Mouse (Mus musculus) c-Kit-positive CD71-positive TER-119-positive erythroid progenitor cells, embryonic 14.5 days (primary cell): Measurements from ENCODE around the gene 8030411F24Rik.
A peak's percentile ranks its signal among the peaks of the same experiment; 100 is the strongest.
"Not testable (repeated sequence)": the region's sequence is repeated elsewhere in the genome, so short reads cannot be mapped to it uniquely, and the experiment has no call there.

Experiments used
- DNase-seq: peaks from one replicate; pipeline ENCODE4 v3.0.0-alpha.2; 2013; ENCODE audit warnings: low spot score

8030411F24Rik gene

GRCm38 (mm10) chr2:148781709-148782108, at the start of gene 8030411F24Rik:
Gene 8030411F24Rik (plus strand): TSS chr2:148782009.
- DNase-seq, result no peak

DNA sequence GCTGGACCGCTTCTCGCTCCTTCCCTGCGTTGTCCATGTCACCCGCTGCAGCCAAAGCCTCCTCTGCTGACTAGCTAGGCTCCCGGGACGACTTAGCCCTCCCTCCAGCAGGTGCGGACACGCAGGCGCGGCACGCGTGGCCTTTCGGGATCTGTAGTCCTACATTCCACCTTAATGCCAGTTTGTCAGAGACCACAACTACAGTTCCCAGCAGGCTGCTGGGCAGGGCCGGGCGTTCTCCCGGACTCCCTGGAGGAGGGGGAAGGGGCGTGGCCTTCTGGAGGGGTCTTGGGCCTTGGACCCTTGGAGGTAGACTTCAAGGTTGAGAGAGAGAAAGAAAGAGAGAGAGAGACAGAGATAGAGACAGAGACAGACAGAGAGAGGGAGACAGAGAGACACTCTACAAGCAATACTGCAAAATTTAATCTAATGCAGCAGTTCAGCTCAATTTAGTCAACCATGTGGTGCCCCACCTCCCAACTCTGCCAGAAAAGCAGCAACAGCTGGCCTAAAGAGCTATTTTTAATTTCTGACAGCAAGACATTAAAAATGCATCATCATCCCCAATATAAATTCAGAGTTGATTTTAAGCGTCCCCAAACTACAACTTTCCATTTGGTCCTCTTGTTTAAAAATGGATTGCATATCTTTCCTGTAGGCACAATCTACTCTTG, 49.3 kb upstream of the 8030411F24Rik start, which contains the start of gene Napb:
Gene Napb (minus strand): TSS at position 141 of the 674 bp plus-strand sequence.
- DNase-seq, result peak; percentile 44

GRCm38 (mm10) chr2:148743001-148743400, 38.8 kb upstream of the 8030411F24Rik start:
- no peak for DNase-seq

GRCm38 (mm10) chr2:148743846-148744407, 37.9 kb upstream of the 8030411F24Rik start:
- no peak for DNase-seq

DNA sequence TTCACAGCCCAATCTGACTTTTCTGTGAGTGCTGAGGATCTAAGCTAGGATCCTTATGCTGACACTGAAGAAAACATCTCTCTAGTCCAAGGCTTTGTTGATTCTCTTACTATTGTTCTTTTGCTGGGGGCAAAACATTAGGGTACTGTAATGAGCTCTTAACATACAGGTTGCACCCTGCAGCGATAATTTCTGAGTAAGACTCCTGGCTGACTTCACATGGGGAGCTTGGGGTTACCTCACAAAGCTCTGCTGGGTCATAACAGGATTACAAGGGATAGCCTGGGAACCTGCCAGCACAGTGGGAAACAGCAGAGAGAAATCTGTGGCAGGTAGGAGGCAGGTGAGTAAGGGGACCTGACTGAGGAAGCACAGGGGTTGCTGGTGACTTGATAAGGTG, 31.8 kb upstream of the 8030411F24Rik start, which contains the start of gene Cstl1:
Gene Cstl1 (plus strand): TSS at position 301 of the 400 bp plus-strand sequence.
- DNase-seq, result no peak

- peak; percentile 81 for DNase-seq
These were observed 29.7 kb upstream of the 8030411F24Rik start for GRCm38 (mm10) chr2:148751893-148752813.

GRCm38 (mm10) chr2:148754310-148754846, 27.4 kb upstream of the 8030411F24Rik start:
- DNase-seq, result no peak

- DNase-seq, result no peak
These were observed 18.0 kb upstream of the 8030411F24Rik start for GRCm38 (mm10) chr2:148763648-148764388.

DNA sequence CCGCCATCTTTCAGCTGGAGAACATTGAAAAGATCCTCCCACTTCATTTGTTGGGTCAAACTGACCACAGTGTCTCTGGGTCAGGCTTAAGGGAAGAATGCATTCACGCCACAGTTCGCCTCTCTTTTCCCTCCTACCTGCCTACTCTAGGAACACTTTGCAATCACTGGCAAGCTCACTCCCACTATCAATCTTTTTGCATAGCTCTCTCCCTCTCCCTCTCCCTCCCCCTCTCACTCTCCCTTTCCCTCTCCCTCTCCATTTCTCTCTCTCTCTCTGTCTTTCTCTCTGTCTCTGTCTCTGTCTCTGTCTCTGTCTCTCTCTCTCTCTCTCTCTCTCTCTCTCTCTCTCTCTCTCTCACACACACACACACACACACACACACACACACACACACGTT, 10.4 kb upstream of the 8030411F24Rik start, which contains the start of gene Cst11:
Gene Cst11 (minus strand): TSS at position 101 of the 400 bp plus-strand sequence.
- not testable (repeated sequence) for DNase-seq

DNA sequence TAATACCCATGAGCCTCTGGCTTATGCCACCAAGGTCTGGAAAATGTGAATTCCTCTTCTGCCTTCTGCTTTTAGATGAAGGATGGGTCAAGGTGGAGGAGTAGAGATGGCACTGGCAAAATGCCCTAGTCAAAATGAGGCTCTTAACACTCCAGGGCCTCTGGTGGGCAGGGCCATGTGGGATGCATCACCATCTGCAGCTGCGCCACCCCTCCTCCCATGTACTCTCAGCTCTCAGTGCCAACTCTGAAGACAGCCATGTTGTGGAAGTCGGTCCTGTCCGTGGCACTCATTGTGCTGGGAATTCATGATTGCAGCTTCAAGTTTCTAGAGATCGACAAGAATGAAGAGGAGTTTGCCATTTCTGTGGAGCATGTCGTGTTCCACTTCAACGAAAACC, 7.3 kb downstream of the 8030411F24Rik start, which contains the start of gene Cst12:
Gene Cst12 (plus strand): TSS at position 220 of the 400 bp plus-strand sequence.
- DNase-seq, result no peak

DNA sequence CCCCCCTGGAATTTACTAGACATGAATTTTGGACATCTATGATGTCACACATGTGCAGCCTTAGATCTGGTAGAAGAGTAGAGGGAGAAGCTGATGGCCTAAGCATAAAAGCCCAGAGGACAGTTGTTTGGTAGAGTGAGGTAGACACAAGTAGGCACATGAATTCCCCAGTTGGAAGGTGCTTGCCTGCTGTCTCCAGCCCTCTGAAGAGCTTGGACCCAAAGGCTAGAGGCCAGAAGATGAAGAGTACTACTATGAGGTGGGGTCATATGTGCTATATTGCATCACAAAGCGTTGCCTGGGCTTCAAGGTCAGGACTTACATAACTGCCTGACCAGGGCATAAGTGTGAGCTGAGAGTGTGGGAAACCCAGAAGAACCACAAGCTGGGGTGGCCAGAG, 16.7 kb downstream of the 8030411F24Rik start, which contains the start of gene Cst8:
Gene Cst8 (plus strand): TSS at position 301 of the 400 bp plus-strand sequence.
- no peak for DNase-seq

GRCm38 (mm10) chr2:148801491-148801921, 19.7 kb downstream of the 8030411F24Rik start:
- no peak for DNase-seq

GRCm38 (mm10) chr2:148806696-148807095, 24.9 kb downstream of the 8030411F24Rik start:
- no peak for DNase-seq

DNA sequence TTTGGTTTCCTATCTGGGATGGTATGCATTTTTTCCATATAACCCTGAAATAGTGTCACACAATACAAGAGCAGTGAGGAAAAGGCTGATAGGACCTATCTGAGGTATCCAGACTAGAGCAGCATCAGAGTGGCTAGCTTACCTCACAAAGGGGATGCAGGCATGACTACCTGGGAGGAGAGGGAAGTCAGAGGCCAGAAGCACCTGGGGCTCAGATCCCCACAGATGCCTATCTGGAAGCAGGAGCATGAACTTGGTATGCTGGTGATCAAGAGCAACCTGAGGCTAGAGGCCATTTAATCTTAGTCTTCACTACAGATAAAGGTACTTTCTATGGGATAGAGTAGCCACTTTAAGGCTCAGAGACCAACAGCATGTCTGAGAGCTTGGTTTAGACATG, 38.1 kb downstream of the 8030411F24Rik start, which contains the start of gene Cst13:
Gene Cst13 (plus strand): TSS at position 173 of the 400 bp plus-strand sequence.
- DNase-seq, result no peak

GRCm38 (mm10) chr2:148825986-148826385, 44.2 kb downstream of the 8030411F24Rik start:
- no peak for DNase-seq

- no peak for DNase-seq
These were observed 53.1 kb downstream of the 8030411F24Rik start, which contains the start of gene Cst9 for GRCm38 (mm10) chr2:148834912-148835311. Gene Cst9 (plus strand): TSS chr2:148835147.
